ENCODE assay signal across 15 mouse cellular contexts in the genomic region with DNA sequence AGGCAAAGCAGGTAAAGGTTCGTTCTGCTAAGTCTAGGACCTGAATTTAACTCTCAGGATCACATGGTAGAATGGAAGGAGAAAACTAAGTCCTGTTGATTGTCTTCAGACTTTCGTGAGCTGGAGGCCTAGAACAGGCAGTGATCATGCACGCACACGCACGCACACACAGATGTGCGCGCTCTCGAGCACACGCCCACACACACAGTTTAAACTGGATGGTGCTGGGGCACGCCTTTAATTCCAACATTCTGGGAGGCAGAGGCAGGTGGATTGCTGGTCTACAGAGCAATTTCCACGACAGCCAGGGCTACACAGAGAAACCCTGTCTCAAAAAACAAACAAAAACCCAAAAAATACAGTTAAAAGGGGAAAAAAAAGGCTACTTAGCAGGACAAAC. TPM values are rescaled to one million over a fixed set of nuclear protein-coding genes. Genes with fewer than 3 reads are reported as not detected.
DNase-seq lines count a peak whose midpoint lies in the region; ATAC-seq and TF ChIP-seq lines count a peak whose summit lies in the region.
"Had no signal": no experiment of that assay in that cellular context is flagged by ENCODE, and none has a peak within 500 bp of the region (broad histone marks: within the 10 kb centered on the region; RNA-seq: fewer than 3 reads in every experiment).

No protein-coding gene starts in this region.

- no peak for ATAC-seq in forebrain, postnatal 0 days
- no peak for ATAC-seq in liver, embryonic 12.5 days
- no peak for ATAC-seq in limb, embryonic 13.5 days (ENCODE audit: low FRiP score, low read depth)
- no peak for ATAC-seq in granulocyte monocyte progenitor cell, adult 5-6 weeks (replicated peaks; ENCODE audit: poor library complexity, severe bottlenecking)

- TF ChIP-seq EP300 in heart, adult 2 months (IDR thresholded peaks at IDR 0.05; ENCODE audit: insufficient read depth, low read depth, low read length) = no peak

- H3K27ac ChIP-seq in forebrain, embryonic 10.5 days = peak overlapping the region; percentile 63; the same call in 1 of the 2 replicates
- no peak overlapping the region for H3K27ac ChIP-seq in forebrain, postnatal 0 days (ENCODE audit: low read depth, low read length)
- peak overlapping the region; percentile 95; the same call in 1 of the 2 replicates for H3K27ac ChIP-seq in liver, embryonic 12.5 days
- H3K27ac ChIP-seq in embryonic facial prominence, embryonic 10.5 days (replicated peaks) = peak overlapping the region; percentile 61; the same call in 1 of the 2 replicates
- H3K27ac ChIP-seq in limb, embryonic 13.5 days = peak overlapping the region; percentile 49
- H3K27ac ChIP-seq in heart, adult 2 months = no peak overlapping the region
- H3K27ac ChIP-seq: neural tube, embryonic 12.5 days had no signal

- no peak for TF ChIP-seq CTCF in forebrain, postnatal 0 days (IDR thresholded peaks at IDR 0.05; ENCODE audit: low read depth)
- no peak for TF ChIP-seq CTCF in heart, adult 2 months (IDR thresholded peaks at IDR 0.05)

- H3K4me2 ChIP-seq in forebrain, postnatal 0 days (ENCODE audit: low read depth) = no peak overlapping the region
- H3K4me2 ChIP-seq in liver, embryonic 12.5 days = no peak overlapping the region
- no peak overlapping the region for H3K4me2 ChIP-seq in limb, embryonic 13.5 days (replicated peaks)
- H3K4me2 ChIP-seq: neural tube, embryonic 12.5 days had no signal

- H3K36me3 ChIP-seq in forebrain, embryonic 10.5 days (replicated peaks) = no peaks in the 10 kb centered on the region
- H3K36me3 ChIP-seq in forebrain, postnatal 0 days (ENCODE audit: insufficient read depth) = no peaks in the 10 kb centered on the region
- H3K36me3 ChIP-seq in liver, embryonic 12.5 days = no peaks in the 10 kb centered on the region
- H3K36me3 ChIP-seq in embryonic facial prominence, embryonic 10.5 days (replicated peaks) = no peaks in the 10 kb centered on the region
- H3K36me3 ChIP-seq in limb, embryonic 13.5 days = no peaks in the 10 kb centered on the region
- H3K36me3 ChIP-seq in heart, adult 2 months (ENCODE audit: control insufficient read depth, insufficient read depth, low read length) = no peaks in the 10 kb centered on the region
- H3K36me3 ChIP-seq: neural tube, embryonic 12.5 days had no signal

- H3K4me3 ChIP-seq in forebrain, embryonic 10.5 days = no peak overlapping the region
- H3K4me3 ChIP-seq in forebrain, postnatal 0 days (ENCODE audit: low read depth, low read length) = no peak overlapping the region
- H3K4me3 ChIP-seq in liver, embryonic 12.5 days = no peak overlapping the region
- H3K4me3 ChIP-seq in embryonic facial prominence, embryonic 10.5 days = no peak overlapping the region
- H3K4me3 ChIP-seq in limb, embryonic 13.5 days = no peak overlapping the region
- no peak overlapping the region for H3K4me3 ChIP-seq in heart, adult 2 months
- H3K4me3 ChIP-seq: neural tube, embryonic 12.5 days had no signal

- H3K27me3 ChIP-seq in forebrain, embryonic 10.5 days (ENCODE audit: poor library complexity, severe bottlenecking) = no peaks in the 10 kb centered on the region
- H3K27me3 ChIP-seq in forebrain, postnatal 0 days (ENCODE audit: insufficient read depth, low read length) = no peaks in the 10 kb centered on the region
- no peaks in the 10 kb centered on the region for H3K27me3 ChIP-seq in liver, embryonic 12.5 days (replicated peaks)
- no peaks in the 10 kb centered on the region for H3K27me3 ChIP-seq in embryonic facial prominence, embryonic 10.5 days (replicated peaks; ENCODE audit: low read depth, poor library complexity, severe bottlenecking)
- H3K27me3 ChIP-seq in limb, embryonic 13.5 days = no peaks in the 10 kb centered on the region
- H3K27me3 ChIP-seq in heart, adult 2 months (ENCODE audit: control insufficient read depth, insufficient read depth, low read length) = no peaks in the 10 kb centered on the region
- H3K27me3 ChIP-seq: neural tube, embryonic 12.5 days had no signal

- peaks cover 22% of the 10 kb centered on the region for H3K4me1 ChIP-seq in forebrain, embryonic 10.5 days
- H3K4me1 ChIP-seq in forebrain, postnatal 0 days (ENCODE audit: insufficient read depth) = no peaks in the 10 kb centered on the region
- H3K4me1 ChIP-seq in liver, embryonic 12.5 days = peaks cover 58% of the 10 kb centered on the region
- H3K4me1 ChIP-seq in embryonic facial prominence, embryonic 10.5 days = peaks cover 18% of the 10 kb centered on the region
- H3K4me1 ChIP-seq in limb, embryonic 13.5 days = peaks cover 26% of the 10 kb centered on the region
- H3K4me1 ChIP-seq in heart, adult 2 months (ENCODE audit: control insufficient read depth, insufficient read depth, low read length) = peaks cover 2% of the 10 kb centered on the region

- no peaks in the 10 kb centered on the region for H3K9me3 ChIP-seq in forebrain, embryonic 10.5 days
- H3K9me3 ChIP-seq in forebrain, postnatal 0 days (ENCODE audit: low read length) = no peaks in the 10 kb centered on the region
- no peaks in the 10 kb centered on the region for H3K9me3 ChIP-seq in liver, embryonic 12.5 days (replicated peaks)
- no peaks in the 10 kb centered on the region for H3K9me3 ChIP-seq in embryonic facial prominence, embryonic 10.5 days
- no peaks in the 10 kb centered on the region for H3K9me3 ChIP-seq in limb, embryonic 13.5 days
- H3K9me3 ChIP-seq: neural tube, embryonic 12.5 days had no signal

- no peak overlapping the region for H3K9ac ChIP-seq in forebrain, postnatal 0 days
- no peak overlapping the region for H3K9ac ChIP-seq in liver, embryonic 12.5 days
- H3K9ac ChIP-seq in limb, embryonic 13.5 days = peak overlapping the region; percentile 15; the same call in 1 of the 2 replicates
- H3K9ac ChIP-seq in heart, adult 2 months (ENCODE audit: low read depth, low read length) = no peak overlapping the region
- H3K9ac ChIP-seq: neural tube, embryonic 12.5 days had no signal

- 86% methylated on average over 11 of the region's 11 CpGs for WGBS in forebrain, embryonic 10.5 days
- 78% methylated on average over 11 of the region's 11 CpGs for WGBS in forebrain, postnatal 0 days
- 80% methylated on average over 11 of the region's 11 CpGs for WGBS in liver, embryonic 12.5 days (ENCODE audit: insufficient replicate concordance)
- WGBS in embryonic facial prominence, embryonic 10.5 days = 88% methylated on average over 11 of the region's 11 CpGs
- WGBS in limb, embryonic 13.5 days = 78% methylated on average over 11 of the region's 11 CpGs
- 92% methylated on average over 11 of the region's 11 CpGs for WGBS in heart, adult 2 months

- H3K79me2 ChIP-seq in heart, adult 2 months (replicated peaks; ENCODE audit: control insufficient read depth, insufficient read depth, low read length) = no peaks in the 10 kb centered on the region

- intact Hi-C loops in heart, adult 2 months (cut with DNase I) = no loop called here

- TF ChIP-seq POLR2A in heart, adult 2 months (IDR thresholded peaks at IDR 0.05; ENCODE audit: insufficient read depth, low read depth, low read length) = no peak

- no peak for DNase-seq in forebrain, embryonic 10.5 days (ENCODE audit: extremely low spot score, low spot score)
- DNase-seq in forebrain, postnatal 0 days = no peak
- DNase-seq in liver = no peak
- DNase-seq in embryonic facial prominence, embryonic 10.5 days (ENCODE audit: low spot score) = no peak
- no peak for DNase-seq in heart, adult 2 months
- DNase-seq: left cerebral cortex, postnatal 4 days; right cerebral cortex, postnatal 25 days had no signal

RNA-seq across cellular contexts. Expression of gene Ptma, which starts 44.2 kb away (rescaled TPM):
- polyA plus RNA-seq in forebrain, embryonic 10.5 days (2016; fragmentation: Nextera tagmentation; extraction: Ambion mirVana) = 2,941 and 3,273 TPM in 2 replicates
- 1,921 and 1,968 TPM in 2 replicates for total RNA-seq in forebrain, postnatal 0 days (2014; rRNA removed)
- 1,724 and 1,908 TPM in 2 replicates for polyA plus RNA-seq in forebrain, postnatal 0 days (2015; fragmentation: Nextera tagmentation; extraction: Ambion mirVana)
- polyA plus RNA-seq in liver, embryonic 12.5 days (2016; fragmentation: Nextera tagmentation; extraction: Ambion mirVana) = 1,639 and 1,657 TPM in 2 replicates
- 3,352 and 3,592 TPM in 2 replicates for polyA plus RNA-seq in embryonic facial prominence, embryonic 10.5 days (2016; fragmentation: Nextera tagmentation; extraction: Ambion mirVana)
- 2,828 and 3,051 TPM in 2 replicates for polyA plus RNA-seq in limb, embryonic 13.5 days (2015; fragmentation: Nextera tagmentation; extraction: Ambion mirVana)
- total RNA-seq in granulocyte monocyte progenitor cell, adult 5-6 weeks (2014; fragmentation: Nextera tagmentation) = 3,814 and 3,953 TPM in 2 replicates
- total RNA-seq in granulocyte monocyte progenitor cell, adult 5-6 weeks (2017) = 7,771 and 8,789 TPM in 2 replicates
- total RNA-seq in heart, adult 2 months (2021) = 100 to 1,000 TPM; 200 to 227 TPM
- polyA plus RNA-seq in heart, adult 2 months (2012; rRNA removed) = 169 and 177 TPM in 2 replicates

RNA-seq across cellular contexts. Expression of gene Tex44, which starts 56.2 kb away (rescaled TPM):
- polyA plus RNA-seq in forebrain, embryonic 10.5 days (2016; fragmentation: Nextera tagmentation; extraction: Ambion mirVana) = not detected in 2 replicates
- total RNA-seq in forebrain, postnatal 0 days (2014; rRNA removed) = 0.29 TPM in 1 of 2 replicates, not detected in the other
- not detected in 2 replicates for polyA plus RNA-seq in forebrain, postnatal 0 days (2015; fragmentation: Nextera tagmentation; extraction: Ambion mirVana)
- polyA plus RNA-seq in liver, embryonic 12.5 days (2016; fragmentation: Nextera tagmentation; extraction: Ambion mirVana) = not detected in 2 replicates
- polyA plus RNA-seq in embryonic facial prominence, embryonic 10.5 days (2016; fragmentation: Nextera tagmentation; extraction: Ambion mirVana) = not detected in 2 replicates
- not detected in 2 replicates for polyA plus RNA-seq in limb, embryonic 13.5 days (2015; fragmentation: Nextera tagmentation; extraction: Ambion mirVana)
- total RNA-seq in granulocyte monocyte progenitor cell, adult 5-6 weeks (2014; fragmentation: Nextera tagmentation) = not detected in 2 replicates
- total RNA-seq in granulocyte monocyte progenitor cell, adult 5-6 weeks (2017) = not detected in 2 replicates
- not detected for total RNA-seq in heart, adult 2 months (2021)
- 0.12 and 0.18 TPM in 2 replicates for polyA plus RNA-seq in heart, adult 2 months (2012; rRNA removed)
- total RNA-seq: common myeloid progenitor, adult 5-6 weeks; layer of hippocampus, postnatal 10 days; left cerebral cortex, postnatal 4 days; megakaryocyte, adult 5-6 weeks; MEL had no signal
- polyA plus RNA-seq: neural tube, embryonic 12.5 days had no signal

RNA-seq across cellular contexts. Expression of gene Nmur1, which starts 56.3 kb away (rescaled TPM):
- polyA plus RNA-seq in forebrain, embryonic 10.5 days (2016; fragmentation: Nextera tagmentation; extraction: Ambion mirVana) = 0.17 and 0.27 TPM in 2 replicates
- total RNA-seq in forebrain, postnatal 0 days (2014; rRNA removed) = 0.15 and 0.33 TPM in 2 replicates
- 0.17 and 0.19 TPM in 2 replicates for polyA plus RNA-seq in forebrain, postnatal 0 days (2015; fragmentation: Nextera tagmentation; extraction: Ambion mirVana)
- polyA plus RNA-seq in liver, embryonic 12.5 days (2016; fragmentation: Nextera tagmentation; extraction: Ambion mirVana) = 0.19 TPM in 1 of 2 replicates, not detected in the other
- 0.24 TPM in 1 of 2 replicates, not detected in the other for polyA plus RNA-seq in embryonic facial prominence, embryonic 10.5 days (2016; fragmentation: Nextera tagmentation; extraction: Ambion mirVana)
- polyA plus RNA-seq in limb, embryonic 13.5 days (2015; fragmentation: Nextera tagmentation; extraction: Ambion mirVana) = not detected in 2 replicates
- not detected in 2 replicates for total RNA-seq in granulocyte monocyte progenitor cell, adult 5-6 weeks (2014; fragmentation: Nextera tagmentation)
- total RNA-seq in granulocyte monocyte progenitor cell, adult 5-6 weeks (2017) = not detected in 2 replicates
- total RNA-seq in heart, adult 2 months (2021) = not detected
- polyA plus RNA-seq in heart, adult 2 months (2012; rRNA removed) = not detected in 2 replicates
- total RNA-seq: common myeloid progenitor, adult 5-6 weeks; layer of hippocampus, postnatal 10 days; megakaryocyte, adult 5-6 weeks; MEL had no signal

Comparison
In these comparisons a context has a peak if more than half of its experiments do, and no peak if none do; other contexts are left out.
1. H3K27ac ChIP-seq: peak in forebrain, embryonic 10.5 days (single experiment), liver, embryonic 12.5 days (single experiment), embryonic facial prominence, embryonic 10.5 days (single experiment) and limb, embryonic 13.5 days (single experiment); none in forebrain, postnatal 0 days (single experiment) and heart, adult 2 months (single experiment).